Mouse (Mus musculus) urinary bladder, adult 2 months (tissue): ENCODE data around the gene Metrnl. TPM values are rescaled to one million over a fixed set of nuclear protein-coding genes. Genes with fewer than 3 reads are reported as not detected.
"Not testable (repeated sequence)": the region's sequence is repeated elsewhere in the genome, so short reads cannot be mapped to it uniquely, and the experiment has no call there.

ENCODE experiments used
- DNase-seq: peaks from one replicate; pipeline ENCODE4 v3.0.0; 2022; ENCODE audit warnings: low spot score
- polyA plus RNA-seq: library from polyadenylated mRNA; depleted of rRNA; stranded (reverse); fragments of >200 nt; gene quantifications from 2 replicates; pipeline ENCODE4 v1.2.3, GENCODE M21; 2012; rRNA removed

The Metrnl gene
- polyA plus RNA-seq: 39.0 and 46.7 TPM in 2 replicates

DNA sequence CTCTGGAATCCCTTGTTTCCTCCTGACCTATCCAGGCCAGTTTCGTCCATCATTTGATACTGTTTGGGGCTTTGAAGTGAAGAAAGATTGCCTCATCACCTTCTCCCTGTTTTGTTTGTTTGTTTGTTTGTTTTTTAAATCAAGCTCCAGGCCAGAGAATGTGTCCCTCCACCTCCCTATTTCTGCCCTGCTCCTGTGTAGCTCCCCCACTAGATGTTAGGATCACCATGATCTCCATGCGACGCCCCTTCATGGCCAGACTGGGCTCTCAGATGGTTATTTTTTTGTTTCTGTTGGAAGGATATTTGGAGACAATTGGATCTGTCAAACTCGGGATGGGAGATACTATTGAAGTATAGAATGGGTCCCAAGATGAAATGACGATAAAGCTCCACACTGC is at the start of gene Metrnl:
Metrnl (plus strand) TSS at position 301 of the 400 bp plus-strand sequence.
- DNase-seq: no peak

- no peak for DNase-seq
Observed at GRCm38 (mm10) chr11:121651556-121651955, 49.8 kb upstream of the Metrnl start.

GRCm38 (mm10) chr11:121651983-121652382 is 49.4 kb upstream of the Metrnl start:
- no peak for DNase-seq

- DNase-seq: no peak
Observed at GRCm38 (mm10) chr11:121652547-121653305, 48.6 kb upstream of the Metrnl start.

GRCm38 (mm10) chr11:121653631-121654030 is 47.7 kb upstream of the Metrnl start:
- no peak for DNase-seq

DNA sequence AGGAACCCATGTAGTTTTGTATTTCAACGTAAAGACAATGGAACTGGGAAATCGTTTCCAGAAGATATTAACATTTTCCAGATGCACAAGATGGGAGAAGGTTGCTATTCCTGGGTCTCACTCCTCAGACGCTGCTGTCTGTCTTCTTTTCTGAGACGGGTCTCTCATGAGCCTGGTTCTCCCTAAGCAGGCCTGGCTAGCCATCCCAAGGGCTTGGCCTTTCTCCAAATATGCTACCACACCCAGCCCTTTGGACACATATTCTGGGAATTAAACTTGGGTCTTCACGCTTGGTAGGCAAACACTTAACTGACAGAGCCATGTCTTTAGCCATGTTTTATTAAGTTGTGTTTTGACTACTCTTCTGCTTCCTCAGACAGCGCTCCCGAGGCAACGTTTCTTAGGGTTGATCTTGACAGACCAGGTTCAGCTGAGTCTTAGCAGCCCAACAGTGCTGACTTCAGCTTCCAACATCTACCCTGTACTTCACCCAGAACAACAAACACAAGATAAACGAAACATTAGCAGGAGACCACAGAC is 46.9 kb upstream of the Metrnl start:
- no peak for DNase-seq

- no peak for DNase-seq
Observed at GRCm38 (mm10) chr11:121655166-121655806, 46.1 kb upstream of the Metrnl start.

GRCm38 (mm10) chr11:121655807-121656511 is 45.4 kb upstream of the Metrnl start:
- no peak for DNase-seq

- no peak for DNase-seq
Observed at GRCm38 (mm10) chr11:121658151-121658550, 43.2 kb upstream of the Metrnl start.

- DNase-seq: not testable (repeated sequence)
Observed at GRCm38 (mm10) chr11:121660604-121661003, 40.7 kb upstream of the Metrnl start.

GRCm38 (mm10) chr11:121661116-121661515 is 40.2 kb upstream of the Metrnl start:
- DNase-seq: no peak

DNA sequence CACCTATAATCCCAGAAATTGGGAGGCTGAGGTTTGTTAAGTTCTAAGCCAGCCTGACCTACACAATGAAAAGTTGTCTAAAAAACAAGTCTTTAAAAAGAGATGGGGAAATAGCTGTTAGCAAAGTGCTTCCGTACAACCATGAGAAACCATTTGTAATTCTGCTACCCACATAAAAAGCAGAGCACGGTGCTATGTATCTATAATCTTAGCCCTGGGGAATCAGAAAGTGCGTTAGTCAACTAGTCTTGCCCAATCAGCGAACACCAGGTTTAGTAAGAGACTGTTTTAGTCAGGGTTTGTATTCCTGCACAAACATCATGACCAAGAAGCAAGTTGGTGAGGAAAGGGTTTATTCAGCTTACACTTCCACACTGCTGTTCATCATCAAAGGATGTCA is 33.8 kb upstream of the Metrnl start:
- no peak for DNase-seq

DNA sequence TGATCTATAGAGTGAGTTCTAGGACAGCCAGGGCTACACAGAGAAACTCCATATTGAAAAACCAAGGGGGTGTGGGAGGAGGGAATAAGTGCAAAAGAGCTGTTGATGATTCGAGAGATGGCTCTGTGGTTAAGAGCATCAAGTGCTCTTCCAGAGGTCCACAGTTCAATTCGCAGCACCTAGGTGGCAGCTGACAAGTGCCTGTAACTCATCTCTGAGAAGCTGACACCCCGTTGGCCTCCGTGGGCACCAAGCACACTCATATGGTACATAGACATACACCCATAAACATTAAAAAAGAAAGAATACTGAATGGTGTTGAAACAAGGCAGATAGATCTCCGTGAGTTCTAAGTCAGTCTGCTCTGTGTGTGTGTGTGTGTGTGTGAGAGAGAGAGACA is 32.6 kb upstream of the Metrnl start:
- no peak for DNase-seq

- no peak for DNase-seq
Observed at GRCm38 (mm10) chr11:121670926-121671325, 30.4 kb upstream of the Metrnl start.

DNA sequence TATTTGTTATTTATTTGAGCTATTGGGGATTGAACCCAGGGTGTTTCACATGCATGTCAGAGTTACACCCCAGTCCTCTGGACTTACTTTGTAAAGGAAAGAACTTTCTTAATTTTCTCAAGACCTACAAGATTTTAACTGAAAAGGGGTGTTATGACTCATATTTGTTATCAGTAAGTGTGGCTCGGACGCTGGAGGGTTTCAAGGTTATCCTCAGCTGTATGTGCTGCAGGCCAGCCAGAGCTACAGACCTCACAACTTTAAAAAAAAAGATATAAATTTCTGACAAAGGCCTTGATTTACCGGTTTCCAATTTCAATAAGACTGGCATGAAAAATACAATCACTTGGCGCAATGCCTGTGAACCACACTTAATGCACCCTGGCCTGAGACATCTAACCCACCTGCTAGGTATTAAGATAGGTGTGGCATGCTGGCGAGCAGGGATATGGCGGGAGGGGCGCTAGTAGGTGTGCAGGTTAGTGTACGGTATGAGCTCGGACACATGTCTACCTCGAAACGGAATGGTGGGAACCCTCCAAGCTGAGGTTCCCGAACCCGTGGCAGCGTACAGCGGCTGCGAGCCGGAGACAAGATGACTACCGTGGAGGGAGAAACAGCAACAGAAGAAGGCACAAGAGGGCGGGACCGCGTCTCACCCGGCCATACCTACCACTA is 28.9 kb upstream of the Metrnl start:
- DNase-seq: no peak

- DNase-seq: peak; percentile 96
Observed at GRCm38 (mm10) chr11:121672990-121673572, 28.3 kb upstream of the Metrnl start, which contains the start of gene B3gntl1. TSS of gene B3gntl1 (minus strand) at chr11:121673153.

GRCm38 (mm10) chr11:121673629-121674028 is 27.7 kb upstream of the Metrnl start:
- no peak for DNase-seq

GRCm38 (mm10) chr11:121676836-121677235 is 24.5 kb upstream of the Metrnl start:
- no peak for DNase-seq

DNA sequence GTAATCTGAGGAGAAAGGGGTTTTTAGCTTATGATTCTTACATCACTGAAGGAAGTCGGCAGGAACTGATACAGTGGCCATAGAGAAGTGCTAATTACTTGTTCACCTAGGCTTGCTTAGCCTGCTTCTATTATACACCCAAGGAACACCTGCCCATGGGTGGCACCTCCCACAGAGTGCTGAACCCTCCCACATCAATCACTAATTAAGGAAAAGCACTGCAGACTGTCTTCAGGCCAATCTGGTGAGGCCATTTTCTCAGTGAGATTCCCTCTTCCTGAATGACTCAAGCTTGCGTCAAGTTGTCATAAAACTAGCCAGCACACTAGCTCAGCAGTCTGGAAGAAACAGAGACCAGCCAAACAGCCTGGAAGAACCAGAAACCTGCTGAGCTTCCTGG is 21.8 kb upstream of the Metrnl start:
- DNase-seq: no peak

DNA sequence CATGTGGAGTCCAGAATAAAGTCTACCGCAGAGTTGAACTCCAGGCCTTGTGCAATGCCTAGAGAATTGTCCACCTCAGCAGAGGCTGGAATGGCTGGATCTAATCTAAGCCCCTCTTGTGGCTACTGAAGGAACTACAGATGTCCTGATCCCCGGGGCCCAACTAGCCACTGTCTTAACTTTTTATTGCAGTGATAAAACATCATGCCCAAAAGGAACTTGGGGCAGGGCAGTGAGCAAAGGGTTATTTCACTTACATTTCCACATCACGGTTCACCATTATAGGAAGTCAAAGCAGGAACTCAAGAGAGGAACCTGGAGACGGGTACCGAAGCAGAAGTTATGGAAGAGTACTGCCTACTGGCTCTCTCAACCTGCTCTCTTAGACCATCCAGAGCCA is 20.6 kb upstream of the Metrnl start:
- no peak for DNase-seq

- DNase-seq: no peak
Observed at GRCm38 (mm10) chr11:121683243-121683642, 18.1 kb upstream of the Metrnl start.
